Mouse (Mus musculus): ENCODE data around the gene Lilra5. TPM values are rescaled to one million over a fixed set of nuclear protein-coding genes. Genes with fewer than 3 reads are reported as not detected.
"Not testable (repeated sequence)": the region's sequence is repeated elsewhere in the genome, so short reads cannot be mapped to it uniquely, and the experiment has no call there.

The Lilra5 gene
- polyA plus RNA-seq, 1 experiment from 2014 or later, result 0.26 TPM

DNA sequence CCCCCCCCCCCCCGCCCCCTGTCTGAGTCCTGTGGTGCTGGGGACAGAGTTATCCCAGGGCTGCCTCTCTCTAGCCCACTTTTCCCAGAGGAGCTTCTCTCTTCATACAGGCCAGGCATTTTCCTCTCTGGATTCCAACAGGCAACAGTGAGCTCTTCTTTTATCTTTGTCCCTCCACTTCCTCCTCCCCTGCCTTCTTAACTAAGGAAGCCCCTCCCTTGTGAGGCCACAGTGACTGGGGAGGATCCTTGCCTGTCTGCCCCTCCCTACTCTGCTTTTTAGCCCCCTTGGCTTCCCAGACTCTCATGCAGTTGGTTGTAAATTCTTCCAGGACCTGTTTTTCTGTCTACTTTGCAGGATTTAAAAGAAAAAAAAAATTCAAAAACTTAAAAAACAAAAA lies 18.5 kb downstream of the Lilra5 start:
- WGBS, result 20% methylated on average over 1 of the region's 1 CpGs
- not testable (repeated sequence) for H3K4me1 ChIP-seq (ENCODE audit: control insufficient read depth, insufficient read depth, low read length); ATAC-seq (ENCODE audit: insufficient read depth, low FRiP score); H3K4me2 ChIP-seq (ENCODE audit: low read depth, low read length); H3K27me3 ChIP-seq (ENCODE audit: control insufficient read depth, insufficient read depth, low read length); H3K36me3 ChIP-seq (ENCODE audit: control insufficient read depth, insufficient read depth, low read length); H3K27ac ChIP-seq (ENCODE audit: low read length); H3K4me3 ChIP-seq (replicated peaks; ENCODE audit: low read length); H3K9ac ChIP-seq (ENCODE audit: low read length); H3K9me3 ChIP-seq (replicated peaks; ENCODE audit: control insufficient read depth, low read length)

DNA sequence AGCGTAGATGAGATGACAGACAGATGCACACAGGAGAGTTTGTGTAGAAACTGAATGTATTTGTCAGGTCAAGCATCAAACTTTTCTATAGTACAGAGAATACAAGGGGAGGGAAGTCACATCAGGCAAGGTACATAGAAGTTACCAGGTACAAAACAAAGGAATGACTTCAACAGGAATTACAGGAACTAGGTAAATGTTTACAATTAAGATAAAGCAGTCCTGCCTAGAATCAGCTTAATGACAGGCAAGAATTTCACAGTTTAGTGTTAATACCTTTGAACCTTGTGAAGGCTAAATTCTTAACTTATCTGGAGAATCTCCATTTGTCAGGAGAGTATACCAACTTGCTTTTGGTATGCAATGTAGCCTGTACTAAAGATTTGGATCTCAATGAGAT lies 23.0 kb downstream of the Lilra5 start:
- not testable (repeated sequence) for H3K4me1 ChIP-seq (ENCODE audit: control insufficient read depth, insufficient read depth, low read length); H3K27ac ChIP-seq (ENCODE audit: low read length); H3K36me3 ChIP-seq (ENCODE audit: control insufficient read depth, insufficient read depth, low read length); H3K9me3 ChIP-seq (replicated peaks; ENCODE audit: control insufficient read depth, low read length); H3K9ac ChIP-seq (ENCODE audit: low read length); H3K27me3 ChIP-seq (ENCODE audit: control insufficient read depth, insufficient read depth, low read length); H3K4me2 ChIP-seq (ENCODE audit: low read depth, low read length); H3K4me3 ChIP-seq (replicated peaks; ENCODE audit: low read length); ATAC-seq (ENCODE audit: insufficient read depth, low FRiP score)
- WGBS, result 67% methylated on average over 1 of the region's 1 CpGs

DNA sequence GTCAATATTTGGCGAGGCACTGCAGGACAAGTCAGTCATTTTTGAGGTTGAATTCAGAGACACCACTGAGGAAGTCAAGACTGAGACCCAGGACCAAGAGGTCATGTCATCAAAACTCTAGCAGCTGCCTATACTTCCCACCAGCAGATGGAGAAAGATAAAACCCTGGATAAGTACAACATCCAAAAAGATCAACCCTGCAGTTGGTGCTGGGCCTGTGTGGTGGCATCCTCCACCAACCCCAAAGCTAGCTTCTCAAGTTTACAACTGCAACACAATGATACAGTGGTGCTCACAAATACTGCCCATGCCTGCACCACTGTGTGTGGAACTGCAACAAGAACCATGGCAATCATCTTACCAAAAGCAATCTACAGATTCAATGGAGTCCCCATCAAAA lies 34.6 kb downstream of the Lilra5 start:
- not testable (repeated sequence) for H3K4me1 ChIP-seq (ENCODE audit: control insufficient read depth, insufficient read depth, low read length); H3K9ac ChIP-seq (ENCODE audit: low read length); ATAC-seq (ENCODE audit: insufficient read depth, low FRiP score); H3K27ac ChIP-seq (ENCODE audit: low read length); H3K4me2 ChIP-seq (ENCODE audit: low read depth, low read length); H3K27me3 ChIP-seq (ENCODE audit: control insufficient read depth, insufficient read depth, low read length); H3K9me3 ChIP-seq (replicated peaks; ENCODE audit: control insufficient read depth, low read length); H3K36me3 ChIP-seq (ENCODE audit: control insufficient read depth, insufficient read depth, low read length); H3K4me3 ChIP-seq (replicated peaks; ENCODE audit: low read length)
- WGBS, result 63% methylated on average over 1 of the region's 1 CpGs

GRCm38 (mm10) chr7:4273874-4274273 lies 36.3 kb downstream of the Lilra5 start:
- not testable (repeated sequence) for H3K4me3 ChIP-seq (replicated peaks; ENCODE audit: low read length); H3K9ac ChIP-seq (ENCODE audit: low read length); H3K36me3 ChIP-seq (ENCODE audit: control insufficient read depth, insufficient read depth, low read length); H3K27me3 ChIP-seq (ENCODE audit: control insufficient read depth, insufficient read depth, low read length); ATAC-seq (ENCODE audit: insufficient read depth, low FRiP score); H3K27ac ChIP-seq (ENCODE audit: low read length); H3K9me3 ChIP-seq (replicated peaks; ENCODE audit: control insufficient read depth, low read length); H3K4me2 ChIP-seq (ENCODE audit: low read depth, low read length); H3K4me1 ChIP-seq (ENCODE audit: control insufficient read depth, insufficient read depth, low read length)
- WGBS, result 63% methylated on average over 2 of the region's 2 CpGs

GRCm38 (mm10) chr7:4275500-4275899 lies 37.9 kb downstream of the Lilra5 start:
- H3K36me3 ChIP-seq (ENCODE audit: control insufficient read depth, insufficient read depth, low read length); H3K27me3 ChIP-seq (ENCODE audit: control insufficient read depth, insufficient read depth, low read length); H3K4me2 ChIP-seq (ENCODE audit: low read depth, low read length); H3K4me3 ChIP-seq (replicated peaks; ENCODE audit: low read length); H3K9me3 ChIP-seq (replicated peaks; ENCODE audit: control insufficient read depth, low read length); H3K9ac ChIP-seq (ENCODE audit: low read length); H3K27ac ChIP-seq (ENCODE audit: low read length); ATAC-seq (ENCODE audit: insufficient read depth, low FRiP score); H3K4me1 ChIP-seq (ENCODE audit: control insufficient read depth, insufficient read depth, low read length): not testable (repeated sequence)
- WGBS, result 81% methylated on average over 10 of the region's 10 CpGs

GRCm38 (mm10) chr7:4292638-4293037 lies 55.1 kb downstream of the Lilra5 start:
- Histone ChIP-seq H3K9ac (ENCODE audit: low read length) (no peak overlapping the region), H3K27ac (ENCODE audit: low read length) (no peak overlapping the region), H3K4me3 (replicated peaks; ENCODE audit: low read length) (no peak overlapping the region), H3K4me2 (ENCODE audit: low read depth, low read length) (no peak overlapping the region), H3K9me3 (replicated peaks; ENCODE audit: control insufficient read depth, low read length) (no peaks in the 10 kb centered on the region), H3K36me3 (ENCODE audit: control insufficient read depth, insufficient read depth, low read length) (no peaks in the 10 kb centered on the region), H3K4me1 (ENCODE audit: control insufficient read depth, insufficient read depth, low read length) (no peaks in the 10 kb centered on the region), H3K27me3 (ENCODE audit: control insufficient read depth, insufficient read depth, low read length) (no peaks in the 10 kb centered on the region)
- 72% methylated on average over 5 of the region's 5 CpGs for WGBS
- no peak for ATAC-seq (ENCODE audit: insufficient read depth, low FRiP score)

Other genes starting within 250 kb of the Lilra5 start
- 1.8 and 2.1 TPM in 2 replicates for gene Lair1, start 174.6 kb upstream of the Lilra5 start, polyA plus RNA-seq (2015; fragmentation: Nextera tagmentation; extraction: Ambion mirVana)
- gene Ttyh1, start 118.3 kb upstream of the Lilra5 start, polyA plus RNA-seq (2015; fragmentation: Nextera tagmentation; extraction: Ambion mirVana), result 8.6 and 10.0 TPM in 2 replicates
- gene Leng8, start 100.7 kb upstream of the Lilra5 start, polyA plus RNA-seq (2015; fragmentation: Nextera tagmentation; extraction: Ambion mirVana), result 50.9 and 51.4 TPM in 2 replicates
- 6.0 and 6.3 TPM in 2 replicates for gene Leng9, start 87.4 kb upstream of the Lilra5 start, polyA plus RNA-seq (2015; fragmentation: Nextera tagmentation; extraction: Ambion mirVana)
- gene Cdc42ep5, start 72.9 kb upstream of the Lilra5 start, polyA plus RNA-seq (2015; fragmentation: Nextera tagmentation; extraction: Ambion mirVana), result 81.9 and 86.4 TPM in 2 replicates
- gene Ncr1, start 100.0 kb downstream of the Lilra5 start, polyA plus RNA-seq (2015; fragmentation: Nextera tagmentation; extraction: Ambion mirVana), result not detected in 2 replicates
- 0.10 and 0.32 TPM in 2 replicates for gene Gp6, start 160.0 kb downstream of the Lilra5 start, polyA plus RNA-seq (2015; fragmentation: Nextera tagmentation; extraction: Ambion mirVana)
- gene Rdh13, start 207.9 kb downstream of the Lilra5 start, polyA plus RNA-seq (2015; fragmentation: Nextera tagmentation; extraction: Ambion mirVana), result 28.1 and 32.8 TPM in 2 replicates
- 12.1 and 15.0 TPM in 2 replicates for gene Eps8l1, start 222.9 kb downstream of the Lilra5 start, polyA plus RNA-seq (2015; fragmentation: Nextera tagmentation; extraction: Ambion mirVana)

All from stomach, embryonic 16.5 days (tissue).